Mouse (Mus musculus): ENCODE results near the gene Rab40c.

GRCm38 (mm10) chr17:25868601-25869191 is 50.8 kb downstream of the Rab40c start, which contains the start of gene Mcrip2:
- TF ChIP-seq GATA2 (IDR thresholded peaks at IDR 0.05; ENCODE audit: borderline replicate concordance, low read depth, low read length) = no peak
- no peak for TF ChIP-seq TAL1 (conservative IDR thresholded peaks at IDR 0.05; ENCODE audit: low read depth, low read length)

All from G1E (cell line).